Mouse (Mus musculus) neutrophil, adult 59 days (primary cell): ENCODE measurements around the gene Foxo4. TPM values are rescaled to one million over a fixed set of nuclear protein-coding genes. Genes with fewer than 3 reads are reported as not detected.

ENCODE experiments used
- total RNA-seq, 2 experiments: library from RNA; stranded (reverse); gene quantifications; 1 replicate in 1 of 2; 2 replicates in 1 of 2; pipeline ENCODE4 v1.2.4; 2023

The Foxo4 gene
- total RNA-seq, result 10 to 100 TPM; 23.9 to 26.7 TPM

DNA sequence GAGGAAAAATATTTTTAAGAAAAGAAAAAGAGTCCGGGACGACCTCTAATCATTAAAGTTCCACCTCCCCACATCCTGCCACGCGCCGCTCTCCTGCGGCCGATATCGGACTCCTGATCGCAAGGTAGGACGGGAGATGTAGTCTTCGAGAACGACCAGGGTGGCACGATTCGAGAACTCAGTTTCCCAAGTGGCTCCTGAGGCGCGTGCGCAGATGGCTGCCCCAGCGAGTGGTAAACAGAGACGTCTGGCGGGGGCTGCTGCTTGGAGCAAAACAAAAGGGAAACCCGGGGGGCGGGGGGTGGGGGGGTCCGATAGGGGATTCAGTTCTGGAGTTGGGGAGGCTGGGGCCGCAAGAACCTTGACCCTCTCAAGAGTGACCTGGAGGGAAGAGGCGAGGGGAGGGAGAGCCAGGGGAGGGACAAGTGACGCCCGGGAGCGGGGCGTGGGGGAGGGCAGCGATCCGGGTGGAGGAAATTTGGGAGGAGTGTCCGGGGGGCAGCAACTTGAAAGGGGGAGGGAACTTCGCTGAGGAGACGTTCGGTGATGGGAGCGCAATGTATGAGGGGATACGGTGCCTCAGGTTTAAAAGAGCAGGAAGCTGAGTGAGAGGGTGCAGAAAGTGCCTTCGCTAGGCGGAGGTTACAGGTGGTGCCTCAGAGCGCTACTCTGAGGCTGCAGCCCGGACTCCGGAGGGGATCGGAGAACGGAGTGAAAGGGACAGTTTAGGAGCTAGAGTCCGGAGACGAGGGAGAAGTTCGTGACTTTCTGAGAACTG lies at the start of gene Foxo4:
Gene Foxo4, plus strand, starts transcription at position 577 of the 778 bp plus-strand sequence.

DNA sequence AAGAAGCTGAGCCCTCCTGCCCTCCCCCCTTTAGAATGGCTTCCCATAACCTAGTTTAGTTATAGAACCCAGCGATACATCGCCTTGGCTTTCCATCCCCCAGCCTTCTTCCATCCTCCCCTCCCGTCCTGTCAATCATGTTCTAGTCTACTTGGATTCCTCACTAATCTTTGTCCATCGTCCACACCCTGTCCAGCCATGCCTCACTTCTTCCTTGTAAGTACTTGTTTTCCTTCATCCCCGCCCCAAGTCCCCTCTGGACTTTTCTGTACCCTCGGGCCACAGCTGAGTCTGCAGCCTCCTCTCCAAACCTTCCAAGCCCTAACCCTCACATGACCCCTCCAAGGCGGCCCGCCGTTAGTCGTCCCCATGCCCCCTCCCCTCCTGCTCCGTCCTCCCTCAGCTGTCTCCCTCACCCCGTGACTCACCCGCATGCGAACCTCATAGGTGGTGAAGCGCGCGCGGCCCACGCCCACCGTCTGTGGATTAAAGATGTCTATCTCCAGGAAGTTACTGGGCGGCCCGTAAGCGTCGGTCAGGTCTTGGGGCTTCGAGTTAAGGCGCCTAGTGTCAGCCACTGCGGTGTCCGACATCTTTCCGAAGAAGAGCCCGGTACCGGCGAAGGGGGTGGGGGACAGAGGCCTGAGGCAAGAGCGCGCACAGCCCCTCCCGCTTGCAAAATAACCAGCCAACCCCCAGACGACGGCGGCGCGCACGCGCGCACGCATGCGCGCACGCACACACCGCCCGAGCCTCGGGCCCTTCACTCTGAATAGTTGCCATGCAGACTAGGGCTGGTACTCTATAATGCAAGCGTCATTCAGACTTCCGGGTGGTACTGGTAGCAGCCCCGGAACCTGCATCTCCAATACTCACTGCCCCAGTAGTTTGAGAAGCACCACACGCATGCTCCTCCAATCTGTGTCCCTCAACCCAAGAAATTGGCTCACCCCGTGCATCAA lies 32.2 kb upstream of the Foxo4 start, which contains the start of gene Snx12:
Gene Snx12, minus strand, starts transcription at position 730 of the 962 bp plus-strand sequence.

DNA sequence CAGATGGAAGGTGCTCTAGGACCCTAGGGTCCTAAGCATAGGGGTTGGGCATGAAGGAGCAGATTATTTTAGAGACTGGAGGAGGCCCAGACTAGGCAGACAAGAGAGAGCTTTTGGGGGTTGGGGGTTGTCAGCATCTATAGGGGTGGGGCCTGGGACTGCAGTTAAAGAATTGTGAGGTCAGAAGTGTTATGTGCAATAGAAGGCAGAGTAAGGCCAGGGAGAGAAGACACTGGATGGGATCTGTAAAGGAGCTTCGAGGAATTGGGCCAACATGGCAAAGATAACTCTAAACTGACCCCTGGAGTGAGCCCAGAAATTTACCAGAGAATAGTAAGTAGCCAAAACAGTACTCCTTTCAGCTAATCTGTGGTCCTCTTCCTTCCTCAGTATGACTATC lies 9.6 kb downstream of the Foxo4 start, which contains the start of gene Gm614:
Gene Gm614, minus strand, starts transcription at position 101 of the 400 bp plus-strand sequence.

DNA sequence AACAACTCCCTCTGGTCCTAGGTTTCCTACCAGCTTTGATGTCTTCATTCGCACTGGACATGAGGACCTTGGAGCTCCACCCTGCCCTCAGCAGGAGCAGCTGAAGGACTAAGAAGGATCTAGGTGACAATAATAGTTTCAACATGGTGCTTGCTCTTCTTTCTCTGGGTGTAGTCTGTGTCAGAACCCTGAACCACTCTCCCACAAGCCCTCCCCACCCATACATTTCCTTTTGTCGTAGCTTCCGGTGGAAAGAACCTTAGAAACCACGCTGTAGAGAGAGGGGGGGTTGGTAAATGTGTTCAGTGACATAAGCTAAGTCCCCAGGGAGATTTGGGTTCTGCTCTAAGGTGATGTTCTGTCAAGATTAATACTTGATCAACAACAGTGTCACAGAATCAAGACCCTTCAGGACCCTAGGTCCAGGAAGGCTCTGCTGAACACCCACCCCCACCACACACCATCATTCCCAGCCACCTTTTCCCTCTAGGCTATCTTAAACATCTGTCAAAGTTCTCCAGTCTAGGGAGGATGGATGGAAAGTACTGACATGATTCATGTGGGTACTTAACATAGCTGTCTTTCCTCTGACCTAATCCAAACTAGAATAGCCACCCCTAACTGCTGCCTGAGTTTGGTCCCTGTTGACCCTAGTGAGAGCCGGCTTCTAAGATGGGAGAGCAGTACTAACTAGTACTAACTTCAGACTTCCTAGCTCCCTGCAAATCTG lies 13.9 kb downstream of the Foxo4 start, which contains the start of gene Il2rg:
Gene Il2rg, minus strand, starts transcription at position 231 of the 730 bp plus-strand sequence.

DNA sequence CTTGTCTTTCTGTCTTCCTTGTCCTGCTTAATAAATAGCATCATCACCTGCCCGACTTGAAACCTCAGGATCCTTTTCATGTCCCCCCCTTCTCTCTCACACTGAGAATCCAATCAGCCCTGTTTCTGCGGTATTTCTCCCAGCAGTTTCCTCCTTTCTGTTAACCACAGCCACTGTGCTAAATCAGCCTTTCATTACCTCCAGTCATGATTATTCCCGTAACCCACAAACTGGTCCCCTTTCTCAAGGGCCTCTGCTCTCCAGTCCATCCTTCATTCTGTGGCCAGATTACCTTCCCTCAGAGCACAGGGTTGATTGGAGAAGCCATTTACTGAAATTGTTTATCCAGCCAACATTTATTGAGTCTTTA lies 14.4 kb downstream of the Foxo4 start, which contains the start of gene Gm20489:
Gene Gm20489, minus strand, starts transcription at position 269 of the 370 bp plus-strand sequence.

DNA sequence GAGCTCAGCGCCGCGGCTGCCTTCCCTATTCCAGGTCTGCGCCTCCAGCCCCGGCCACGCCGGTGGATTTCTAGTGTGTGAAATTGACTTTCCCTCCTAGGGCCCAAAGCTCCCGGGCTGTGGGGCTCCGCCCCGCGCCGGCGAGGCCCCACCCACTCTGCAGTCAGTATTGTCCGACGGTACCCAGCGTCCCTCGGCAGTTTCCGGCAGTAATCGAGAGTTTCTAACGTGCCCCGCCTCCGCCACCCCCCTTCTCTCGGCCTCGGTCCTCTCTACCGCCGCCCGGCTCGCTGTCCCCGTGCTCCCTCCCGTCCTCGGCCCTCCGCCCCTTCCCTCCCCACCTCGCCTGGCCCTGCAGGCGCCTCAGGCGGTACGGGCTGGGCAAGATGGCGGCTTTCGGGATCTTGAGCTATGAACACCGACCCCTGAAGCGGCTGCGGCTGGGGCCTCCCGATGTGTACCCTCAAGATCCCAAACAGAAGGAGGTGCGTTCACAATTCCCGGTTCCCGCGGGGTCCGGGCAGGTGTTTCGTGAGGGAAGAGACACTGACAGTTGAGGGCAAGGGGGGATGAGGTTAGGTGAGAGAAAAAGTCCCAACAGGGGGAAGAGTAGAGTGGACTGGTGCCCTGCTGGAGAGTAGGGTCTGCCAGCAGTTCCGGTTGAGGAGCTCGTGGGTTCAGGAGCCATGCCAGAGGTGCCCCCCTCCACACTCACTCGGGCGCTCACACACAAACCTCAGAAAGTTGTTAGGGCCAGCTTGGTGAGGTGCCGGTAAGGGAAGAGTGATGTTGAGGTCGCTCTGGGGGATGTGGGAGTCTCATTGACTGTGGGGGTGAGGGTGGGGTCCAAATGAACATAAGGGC lies 19.8 kb downstream of the Foxo4 start, which contains the start of gene Med12:
Gene Med12, plus strand, starts transcription at position 156 of the 864 bp plus-strand sequence.

DNA sequence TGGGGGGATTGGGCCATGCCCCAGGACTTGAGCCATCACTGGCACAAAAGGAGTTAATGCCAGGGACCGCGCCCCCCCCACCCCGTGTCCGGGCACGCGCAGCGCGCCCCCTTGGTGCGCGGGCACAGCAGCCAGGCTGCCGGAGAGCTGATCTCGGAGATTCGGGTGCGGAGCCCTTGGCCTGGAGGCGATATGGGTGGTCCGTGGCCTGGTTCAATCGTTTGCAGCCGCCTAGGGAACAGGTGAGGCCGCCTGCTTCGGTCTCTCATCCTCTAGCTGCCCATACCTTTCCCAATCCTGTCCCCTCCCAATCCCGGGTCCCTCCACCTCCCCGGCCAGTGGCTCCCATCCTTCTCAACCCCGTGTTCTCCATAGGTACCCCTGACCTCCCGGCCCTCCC lies 44.7 kb downstream of the Foxo4 start, which contains the start of gene Nlgn3:
Gene Nlgn3, plus strand, starts transcription at position 114 of the 400 bp plus-strand sequence.

Other genes starting within 250 kb of the Foxo4 start
- gene Tex11, start 194.9 kb upstream of the Foxo4 start, total RNA-seq, result not detected
- gene Slc7a3, start 168.5 kb upstream of the Foxo4 start, total RNA-seq, result not detected
- 10 to 100 TPM; 37.6 to 42.3 TPM for gene Snx12, start 32.0 kb upstream of the Foxo4 start, total RNA-seq
- 1 to 10 TPM; 3.0 to 3.6 TPM for gene Gm614, start 9.5 kb downstream of the Foxo4 start, total RNA-seq
- gene Il2rg, start 13.7 kb downstream of the Foxo4 start, total RNA-seq, result 10 to 100 TPM; 32.3 to 34.3 TPM
- gene Gm20489, start 14.5 kb downstream of the Foxo4 start, total RNA-seq, result not detected
- 10 to 100 TPM; 56.9 to 61.0 TPM for gene Med12, start 19.5 kb downstream of the Foxo4 start, total RNA-seq
- under 1 TPM in 1 of 2 experiments, not detected in 1; 0.51 TPM for gene Nlgn3, start 44.6 kb downstream of the Foxo4 start, total RNA-seq
- not detected for gene Gjb1, start 121.8 kb downstream of the Foxo4 start, total RNA-seq
- gene Zmym3, start 166.3 kb downstream of the Foxo4 start, total RNA-seq, result 10 to 100 TPM; 14.2 to 20.6 TPM
- gene Nono, start 174.8 kb downstream of the Foxo4 start, total RNA-seq, result 100 to 1,000 TPM; 108 to 168 TPM
- 1 to 10 TPM; 1.6 TPM for gene Itgb1bp2, start 194.6 kb downstream of the Foxo4 start, total RNA-seq